Mouse (Mus musculus) heart, adult 10 weeks (tissue): ENCODE results near the gene Gm3072. TPM values are rescaled to one million over a fixed set of nuclear protein-coding genes. Genes with fewer than 3 reads are reported as not detected.

Experiments used
- polyA plus RNA-seq: library from polyadenylated mRNA; stranded (reverse); fragments of 350-450 nt; fragmentation: Illumina TruSeq; extraction: RNeasy Lipid Tissue Mini Kit (QIAGEN cat#74804); gene quantifications from one replicate; pipeline ENCODE4 v1.2.3, GENCODE M21; 2014; ENCODE audit warnings: low read depth, low replicate concordance

The Gm3072 gene
- not detected for polyA plus RNA-seq

DNA sequence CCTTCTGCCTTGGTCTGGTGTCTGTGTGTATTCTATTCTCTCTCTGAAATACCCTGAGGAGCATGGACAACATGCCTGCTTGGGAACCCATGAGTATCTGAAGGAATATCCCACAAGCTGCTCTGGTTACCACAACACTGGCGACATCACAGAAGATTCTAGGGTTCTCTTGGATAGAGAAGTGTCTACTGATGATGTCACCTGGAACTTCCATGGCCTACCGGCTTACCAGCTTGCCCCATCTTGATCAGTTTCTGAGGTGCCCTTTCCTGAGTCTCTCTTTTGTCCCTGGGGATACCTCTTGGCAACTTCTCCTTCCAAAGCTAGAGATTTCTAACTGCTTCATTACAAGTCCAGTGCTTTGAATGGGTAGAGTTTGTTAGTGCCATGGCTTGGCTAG, at the start of gene Gm3072:
Gene Gm3072 (minus strand): TSS at position 101 of the 400 bp plus-strand sequence.

DNA sequence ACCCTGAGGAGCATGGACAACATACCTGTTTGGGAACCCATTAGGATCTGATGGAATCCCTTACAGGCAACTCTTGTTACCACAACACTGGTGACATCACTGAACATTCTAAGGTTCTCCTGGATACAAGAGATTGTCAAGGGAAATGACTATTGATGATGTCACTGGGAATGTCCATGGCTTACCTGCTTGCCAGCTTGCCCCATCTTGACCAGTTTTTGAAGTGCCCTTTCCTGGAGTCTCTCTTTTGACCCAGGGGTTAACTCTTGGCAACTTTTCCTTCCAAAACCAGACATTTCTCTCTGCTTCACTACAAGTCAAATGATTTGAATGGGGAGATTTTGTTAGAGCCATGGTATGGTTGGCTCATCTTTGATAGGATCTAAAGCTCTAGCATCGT, 22.0 kb upstream of the Gm3072 start, which contains the start of gene Gm3676:
Gene Gm3676 (minus strand): TSS at position 101 of the 400 bp plus-strand sequence.

DNA sequence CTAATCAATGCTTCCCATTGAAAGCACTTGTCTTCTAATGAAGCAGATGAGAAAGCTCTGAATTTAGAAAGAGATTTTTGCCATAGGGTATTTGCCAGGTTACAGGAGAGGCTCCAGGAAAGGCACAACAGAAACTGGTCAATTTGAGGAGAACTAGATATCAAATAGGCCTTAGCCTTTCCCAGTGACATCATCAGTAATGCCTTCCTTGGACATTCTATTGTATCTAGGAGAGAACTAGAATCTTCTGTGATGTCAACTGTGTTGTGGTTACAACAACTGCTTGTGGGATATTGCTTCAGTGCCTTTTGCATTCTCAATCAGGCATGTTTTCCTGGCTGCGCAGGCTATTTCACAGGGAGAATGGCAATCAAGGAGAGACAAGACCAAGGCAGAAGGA, 51.5 kb downstream of the Gm3072 start, which contains the start of gene 1700049E17Rik2:
Gene 1700049E17Rik2 (plus strand): TSS at position 301 of the 400 bp plus-strand sequence.

Other genes starting within 250 kb of the Gm3072 start
- gene Gm7945, start 238.2 kb downstream of the Gm3072 start, polyA plus RNA-seq: not detected
- not detected for gene Gm6482, start 216.3 kb downstream of the Gm3072 start, polyA plus RNA-seq
- not detected for gene Gm7954, start 171.1 kb downstream of the Gm3072 start, polyA plus RNA-seq
- gene Gm3486, start 135.1 kb downstream of the Gm3072 start, polyA plus RNA-seq: not detected
- gene Gm7970, start 69.0 kb downstream of the Gm3072 start, polyA plus RNA-seq: not detected
- not detected for gene 1700049E17Rik2, start 51.4 kb downstream of the Gm3072 start, polyA plus RNA-seq
- not detected for gene Gm3676, start 21.9 kb upstream of the Gm3072 start, polyA plus RNA-seq
- not detected for gene Gm8068, start 77.3 kb upstream of the Gm3072 start, polyA plus RNA-seq
- not detected for gene Gm7929, start 126.0 kb upstream of the Gm3072 start, polyA plus RNA-seq
- gene Gm47189, start 147.8 kb upstream of the Gm3072 start, polyA plus RNA-seq: not detected